ENCODE assay signal across 15 mouse cellular contexts in genomic region chr15:85717800-85718199, GRCm38 (mm10). TPM values are rescaled to one million over a fixed set of nuclear protein-coding genes. Genes with fewer than 3 reads are reported as not detected.
A peak's percentile ranks its signal among the peaks of the same experiment; 100 is the strongest.
DNase-seq lines count a peak whose midpoint lies in the region; ATAC-seq and TF ChIP-seq lines count a peak whose summit lies in the region.
"Had no signal": no experiment of that assay in that cellular context is flagged by ENCODE, and none has a peak within 500 bp of the region (broad histone marks: within the 10 kb centered on the region; RNA-seq: fewer than 3 reads in every experiment).

No protein-coding gene starts in this region.

- peak; percentile 37 for TF ChIP-seq CTCF in heart, postnatal 0 days (IDR thresholded peaks at IDR 0.05; ENCODE audit: low read depth)
- TF ChIP-seq CTCF in liver, embryonic 14.5 days (IDR thresholded peaks at IDR 0.05; ENCODE audit: low read depth) = 0 out of 2 replicates have a peak, but pooled peaks have one; percentile 15

- no peak overlapping the region for H3K9ac ChIP-seq in heart, postnatal 0 days (replicated peaks; ENCODE audit: low read depth, low read length)
- no peak overlapping the region for H3K9ac ChIP-seq in liver, embryonic 14.5 days (replicated peaks)
- H3K9ac ChIP-seq in liver, embryonic 12.5 days = no peak overlapping the region
- H3K9ac ChIP-seq: liver, embryonic 13.5 days; midbrain, embryonic 13.5 days had no signal

- 84% methylated on average over 2 of the region's 2 CpGs for WGBS in heart, postnatal 0 days
- WGBS in liver, embryonic 14.5 days (ENCODE audit: insufficient replicate concordance) = 74% methylated on average over 2 of the region's 2 CpGs
- 69% methylated on average over 2 of the region's 2 CpGs for WGBS in liver, embryonic 12.5 days (ENCODE audit: insufficient replicate concordance)

- H3K4me2 ChIP-seq in heart, postnatal 0 days (ENCODE audit: low read depth, low read length) = no peak overlapping the region
- H3K4me2 ChIP-seq in liver, embryonic 14.5 days (ENCODE audit: low read depth) = no peak overlapping the region
- H3K4me2 ChIP-seq in liver, embryonic 12.5 days = no peak overlapping the region
- H3K4me2 ChIP-seq: liver, embryonic 13.5 days; midbrain, embryonic 13.5 days had no signal

- DNase-seq in cerebellum, adult 9-10 months = peak; percentile 6
- DNase-seq in heart, postnatal 0 days (ENCODE audit: low spot score) = no peak
- no peak for DNase-seq in heart, postnatal 36 days
- no peak for DNase-seq in liver, embryonic 14.5 days (ENCODE audit: low read depth in 3 of 3, low spot score in 3 of 3)
- peak; percentile 53 for DNase-seq in adipocyte (ENCODE audit: low spot score)
- DNase-seq: B cell, adult 2 months; cerebellum, adult 11 months; liver, embryonic 13.5 days; lung, postnatal 4 days; thymus, postnatal 25 days had no signal

- no peaks in the 10 kb centered on the region for H3K9me3 ChIP-seq in heart, postnatal 0 days (replicated peaks; ENCODE audit: control insufficient read depth, low read length)
- no peaks in the 10 kb centered on the region for H3K9me3 ChIP-seq in liver, embryonic 14.5 days (ENCODE audit: control insufficient read depth, low read length)
- H3K9me3 ChIP-seq in liver, embryonic 12.5 days (replicated peaks) = no peaks in the 10 kb centered on the region
- H3K9me3 ChIP-seq: forebrain, embryonic 10.5 days; liver, embryonic 13.5 days; midbrain, embryonic 13.5 days had no signal

- no peaks in the 10 kb centered on the region for H3K36me3 ChIP-seq in heart, postnatal 0 days (replicated peaks; ENCODE audit: control insufficient read depth, insufficient read depth, low read length)
- no peaks in the 10 kb centered on the region for H3K36me3 ChIP-seq in liver, embryonic 14.5 days (replicated peaks; ENCODE audit: control insufficient read depth, insufficient read depth, low read depth)
- H3K36me3 ChIP-seq in liver, embryonic 12.5 days = no peaks in the 10 kb centered on the region
- H3K36me3 ChIP-seq: forebrain, embryonic 10.5 days; liver, embryonic 13.5 days; midbrain, embryonic 13.5 days had no signal

- TF ChIP-seq EP300 in heart, postnatal 0 days (IDR thresholded peaks at IDR 0.05; ENCODE audit: low read depth) = no peak
- no peak for TF ChIP-seq EP300 in liver, embryonic 14.5 days (IDR thresholded peaks at IDR 0.05; ENCODE audit: low read depth)

- peaks cover 11% of the 10 kb centered on the region; the same call in 1 of the 2 replicates for H3K4me1 ChIP-seq in heart, postnatal 0 days (ENCODE audit: control insufficient read depth, insufficient read depth)
- 0 out of 4 replicates have a peak, but pooled peaks cover 0 to 2% of the 10 kb centered on the region in 2 experiments for H3K4me1 ChIP-seq in liver, embryonic 14.5 days (replicated peaks; ENCODE audit: control insufficient read depth in 2 of 2, insufficient read depth in 2 of 2, low read length in 1 of 2)
- H3K4me1 ChIP-seq in liver, embryonic 12.5 days = no peaks in the 10 kb centered on the region; the same call in 1 of the 2 replicates
- H3K4me1 ChIP-seq: forebrain, embryonic 10.5 days; midbrain, embryonic 13.5 days had no signal

- no peak overlapping the region for H3K4me3 ChIP-seq in heart, postnatal 0 days (ENCODE audit: low read depth, low read length)
- H3K4me3 ChIP-seq in liver, embryonic 14.5 days (ENCODE audit: insufficient read depth in 1 of 2, low read depth in 2 of 2, low read length in 2 of 2) = no peak overlapping the region
- no peak overlapping the region for H3K4me3 ChIP-seq in liver, embryonic 12.5 days
- H3K4me3 ChIP-seq: forebrain, embryonic 10.5 days; liver, embryonic 13.5 days; midbrain, embryonic 13.5 days had no signal

- intact Hi-C loops in heart, postnatal 36 days (cut with DNase I) = loop anchor here (2.0 to 10.0 kb wide), 3 partner anchors 321 to 407 kb away; partner anchors contain the start of gene Atxn10

- no peak for ATAC-seq in cerebellum, adult (ENCODE audit: insufficient number of reproducible peaks, low FRiP score, low TSS enrichment)
- peak; percentile 22; the same call in 1 of the 2 replicates for ATAC-seq in heart, postnatal 0 days (ENCODE audit: insufficient read depth, low read depth)
- ATAC-seq in liver, embryonic 14.5 days (ENCODE audit: insufficient read depth) = no peak
- no peak for ATAC-seq in liver, embryonic 12.5 days
- ATAC-seq: midbrain, embryonic 13.5 days had no signal

- H3K27ac ChIP-seq in heart, postnatal 0 days (ENCODE audit: low read depth) = no peak overlapping the region
- no peak overlapping the region for H3K27ac ChIP-seq in liver, embryonic 14.5 days
- H3K27ac ChIP-seq in liver, embryonic 12.5 days = no peak overlapping the region
- H3K27ac ChIP-seq: forebrain, embryonic 10.5 days; liver, embryonic 13.5 days; midbrain, embryonic 13.5 days had no signal

- H3K27me3 ChIP-seq in heart, postnatal 0 days (ENCODE audit: control insufficient read depth, insufficient read depth, low read length) = no peaks in the 10 kb centered on the region
- H3K27me3 ChIP-seq in liver, embryonic 14.5 days (ENCODE audit: control insufficient read depth, insufficient read depth, low read length) = no peaks in the 10 kb centered on the region
- peaks cover 39% of the 10 kb centered on the region for H3K27me3 ChIP-seq in liver, embryonic 12.5 days (replicated peaks)
- H3K27me3 ChIP-seq: liver, embryonic 13.5 days had no signal

RNA-seq across cellular contexts. Expression of gene Ppara, which starts 17.0 kb away (rescaled TPM):
- total RNA-seq in heart, postnatal 0 days (2014; rRNA removed; ENCODE audit: low replicate concordance) = 11.6 and 18.5 TPM in 2 replicates
- polyA plus RNA-seq in heart, postnatal 0 days (2015; fragmentation: Nextera tagmentation; extraction: Ambion mirVana) = 31.4 and 33.4 TPM in 2 replicates
- total RNA-seq in heart, postnatal 36 days (2021) = 10 to 100 TPM; 39.3 to 53.4 TPM
- 1.3 and 4.4 TPM in 2 replicates for polyA plus RNA-seq in liver, embryonic 14.5 days (2012; rRNA removed)
- 6.9 and 8.0 TPM in 2 replicates for polyA plus RNA-seq in liver, embryonic 14.5 days (2014; fragmentation: Nextera tagmentation; extraction: Ambion mirVana)
- polyA plus RNA-seq in liver, embryonic 12.5 days (2016; fragmentation: Nextera tagmentation; extraction: Ambion mirVana) = 5.7 TPM in 2 replicates
- total RNA-seq: granulocyte monocyte progenitor cell, adult 5-6 weeks had no signal

Comparison
In these comparisons a context has a peak if more than half of its experiments do, and no peak if none do; other contexts are left out.
1. DNase-seq: peak in cerebellum, adult 9-10 months (single experiment) and adipocyte (single experiment); none in heart, postnatal 0 days (single experiment), heart, postnatal 36 days (0 of 2) and liver, embryonic 14.5 days (0 of 3).